Mouse (Mus musculus): ENCODE data around the gene Foxd1.

The Foxd1 gene

GRCm38 (mm10) chr13:98354090-98354801, at the start of gene Foxd1:
Gene Foxd1, plus strand, starts transcription at chr13:98354242.
- peak; percentile 22 for DNase-seq

DNA sequence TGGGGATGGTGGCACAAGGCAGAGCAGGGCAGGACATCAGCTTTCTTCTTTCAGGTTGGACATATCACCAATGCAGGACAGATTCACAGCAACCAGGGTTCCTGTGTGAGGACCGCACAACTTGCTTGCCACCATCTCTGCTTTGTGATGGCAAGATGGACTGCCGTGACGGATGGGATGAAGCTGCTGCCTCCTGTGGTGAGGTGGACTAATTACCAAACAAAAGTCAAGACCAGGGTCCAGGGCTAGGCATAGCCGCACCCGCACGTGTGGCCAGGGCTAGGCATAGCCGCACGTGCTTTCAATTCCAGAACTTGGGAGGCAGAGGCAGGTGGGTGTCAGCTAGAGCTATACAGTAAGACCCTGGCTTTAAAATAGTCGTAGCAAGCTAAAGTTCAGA, 48.8 kb upstream of the Foxd1 start:
- no peak for DNase-seq

DNA sequence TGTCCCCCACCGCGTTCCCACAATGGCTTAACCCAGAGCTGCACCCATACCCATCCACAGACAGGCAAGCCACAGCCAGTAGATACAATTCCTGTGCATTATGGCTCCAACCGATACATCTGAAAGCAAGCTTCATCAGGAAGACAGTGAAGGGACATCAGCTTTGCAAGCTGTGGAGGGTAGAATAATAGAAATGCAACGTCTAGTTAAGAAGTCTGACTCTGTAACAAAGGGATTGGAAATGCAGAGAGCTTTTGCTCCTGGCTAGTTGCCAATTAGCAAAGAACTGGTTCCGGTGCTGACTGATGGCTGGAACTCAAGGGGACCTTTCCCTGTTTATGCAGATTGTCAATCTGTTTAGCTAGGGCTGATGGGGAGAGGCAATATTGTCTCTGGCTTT, 47.6 kb upstream of the Foxd1 start:
- DNase-seq, result no peak

GRCm38 (mm10) chr13:98306852-98307475, 47.1 kb upstream of the Foxd1 start:
- DNase-seq, result no peak

GRCm38 (mm10) chr13:98308004-98308403, 46.0 kb upstream of the Foxd1 start:
- DNase-seq, result no peak

- no peak for DNase-seq
These were observed 45.3 kb upstream of the Foxd1 start for GRCm38 (mm10) chr13:98308724-98309123.

DNA sequence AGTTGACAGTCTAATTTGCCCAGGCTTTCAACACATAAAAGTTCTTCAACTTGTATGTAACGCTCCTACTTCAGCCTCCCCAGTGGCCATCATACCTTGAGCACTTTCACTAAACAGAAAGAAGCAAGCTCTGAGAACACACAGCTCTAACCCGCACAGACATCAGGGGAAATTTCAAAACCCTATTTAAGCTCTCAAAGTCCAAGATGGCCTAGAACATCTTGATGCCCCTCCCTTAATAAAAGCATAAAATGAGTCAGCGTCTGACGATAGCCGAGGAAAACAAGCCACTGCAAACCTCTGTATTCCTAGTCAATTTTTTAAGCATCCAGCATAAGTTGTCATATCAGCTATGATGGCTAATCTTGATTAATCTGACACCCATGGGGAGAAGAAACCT, 42.4 kb upstream of the Foxd1 start:
- no peak for DNase-seq

DNA sequence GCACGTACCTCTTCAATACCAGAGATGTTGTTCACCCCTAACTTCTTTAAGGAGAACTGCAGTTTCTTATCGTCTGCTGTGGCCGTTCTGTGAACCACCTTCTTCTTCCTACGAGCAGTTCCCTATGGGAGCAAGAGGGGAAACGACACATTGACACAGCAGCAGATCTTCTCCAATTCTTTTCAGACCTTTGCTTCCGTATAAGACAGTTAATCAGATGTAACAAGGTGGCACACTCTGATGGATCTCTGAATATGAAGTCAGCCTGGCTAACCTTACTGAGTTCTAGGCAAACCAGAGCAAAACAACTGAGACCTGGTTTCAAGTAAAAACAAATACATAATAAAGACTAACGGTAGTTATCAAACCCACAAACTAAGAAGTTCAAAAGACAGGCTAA, 40.4 kb upstream of the Foxd1 start:
- DNase-seq, result no peak

DNA sequence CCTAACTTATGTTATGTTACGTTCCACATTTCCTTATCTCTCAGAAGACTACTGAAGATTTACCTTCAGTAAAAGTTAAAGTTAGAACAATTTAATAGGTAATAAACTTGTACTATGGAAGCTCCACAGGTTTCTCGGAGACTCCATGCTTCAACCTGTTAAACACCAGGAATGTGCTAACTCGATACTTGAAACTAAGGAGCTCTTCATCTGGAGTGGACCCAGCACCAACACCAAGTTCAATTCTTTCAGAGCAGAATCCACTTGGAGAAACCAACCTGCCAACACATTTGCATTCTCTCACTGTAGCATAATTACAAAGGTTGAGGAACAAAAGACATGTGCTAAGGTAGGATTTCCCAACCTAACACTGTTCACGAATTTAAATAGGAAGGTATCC, 38.9 kb upstream of the Foxd1 start:
- DNase-seq, result no peak

- DNase-seq, result no peak
These were observed 37.9 kb upstream of the Foxd1 start for GRCm38 (mm10) chr13:98316140-98316479.

DNA sequence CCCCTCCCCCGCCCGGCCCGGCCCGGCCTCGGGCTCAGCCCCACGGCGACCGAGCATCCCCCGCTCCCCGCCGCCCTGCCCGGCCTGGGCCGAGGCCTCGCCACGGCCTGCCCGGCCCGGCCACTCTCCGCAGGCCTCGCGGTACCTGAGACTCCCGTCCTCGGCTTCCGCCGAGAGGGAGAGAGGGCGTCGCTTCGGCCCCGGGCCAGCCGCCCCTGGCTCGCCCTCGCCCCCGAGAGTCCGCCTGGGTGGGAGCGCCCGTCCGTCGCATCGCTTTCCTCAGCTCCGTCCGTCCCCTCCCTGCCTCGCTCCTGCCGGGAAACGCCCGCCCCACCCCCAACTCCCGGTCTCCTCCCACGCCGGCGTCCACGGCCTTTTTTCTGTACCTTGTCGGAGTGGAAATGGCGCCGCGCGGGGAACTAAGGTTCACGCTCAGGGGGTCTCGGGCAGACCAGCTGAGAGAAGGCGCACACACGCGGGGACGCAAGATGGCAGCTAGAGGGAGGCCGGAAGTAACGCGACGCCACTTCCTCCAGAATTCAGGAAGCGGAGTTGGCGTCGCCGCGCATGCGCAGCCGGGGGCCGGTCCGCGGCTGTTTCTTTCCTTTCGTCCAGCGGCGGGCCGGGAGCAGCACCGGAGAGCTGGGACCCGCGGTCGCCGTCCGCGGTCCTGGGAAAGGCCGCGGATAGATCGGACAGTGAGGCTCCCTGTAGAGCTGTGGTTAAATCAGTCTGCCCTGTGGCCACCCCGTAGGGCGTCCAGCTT, 37.4 kb upstream of the Foxd1 start, which contains the start of gene Btf3:
Btf3 (minus strand) TSS at position 527 of the 766 bp plus-strand sequence.
- peak; percentile 90 for DNase-seq

- no peak for DNase-seq
These were observed 36.8 kb upstream of the Foxd1 start for GRCm38 (mm10) chr13:98317246-98317677.

DNA sequence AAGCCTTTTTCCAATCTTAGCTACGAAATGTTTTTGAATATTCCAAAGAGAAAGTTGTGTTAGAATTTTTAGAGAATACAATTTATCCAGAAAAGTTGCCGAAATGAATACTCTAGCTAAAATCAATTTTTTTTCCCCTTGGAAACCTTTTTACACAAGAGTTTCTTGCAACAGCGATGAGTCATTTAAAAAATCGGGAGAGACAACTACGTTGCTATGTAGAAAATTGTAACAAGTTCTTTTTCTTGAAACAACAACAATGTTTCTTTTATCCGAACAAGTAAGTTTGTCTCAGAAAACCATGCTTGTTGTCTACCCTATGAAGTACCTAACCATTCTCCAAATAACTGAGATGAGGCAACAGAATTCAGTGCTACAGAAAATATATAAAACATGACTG, 36.1 kb upstream of the Foxd1 start:
- DNase-seq, result no peak

GRCm38 (mm10) chr13:98325034-98325433, 29.0 kb upstream of the Foxd1 start:
- DNase-seq, result no peak

- peak; percentile 41 for DNase-seq
These were observed 21.9 kb upstream of the Foxd1 start for GRCm38 (mm10) chr13:98332106-98332505.

GRCm38 (mm10) chr13:98336205-98336604, 17.8 kb upstream of the Foxd1 start:
- DNase-seq, result no peak

DNA sequence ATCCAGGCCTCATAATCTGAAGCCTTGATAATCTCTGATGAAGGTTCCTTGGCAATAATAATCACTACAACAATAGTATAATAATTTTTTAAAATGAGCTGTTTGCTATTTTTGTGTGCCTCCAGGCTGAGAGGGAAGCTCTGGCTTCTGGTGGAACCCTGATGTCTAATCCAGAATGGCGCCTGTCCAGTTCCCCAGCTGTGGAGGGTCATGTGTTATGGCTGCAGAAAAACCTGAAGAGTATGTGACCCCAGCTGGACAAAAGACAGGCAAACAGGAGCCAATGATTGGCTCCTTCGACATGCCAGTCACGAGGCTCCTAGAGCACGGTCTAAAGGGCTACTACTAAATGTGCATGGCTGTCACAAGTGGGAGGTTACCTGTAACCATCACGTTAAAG, 13.5 kb upstream of the Foxd1 start:
- DNase-seq, result no peak

GRCm38 (mm10) chr13:98349491-98349890, 4.6 kb upstream of the Foxd1 start:
- DNase-seq, result no peak

GRCm38 (mm10) chr13:98351527-98351926, 2.5 kb upstream of the Foxd1 start:
- peak; percentile 32 for DNase-seq

DNA sequence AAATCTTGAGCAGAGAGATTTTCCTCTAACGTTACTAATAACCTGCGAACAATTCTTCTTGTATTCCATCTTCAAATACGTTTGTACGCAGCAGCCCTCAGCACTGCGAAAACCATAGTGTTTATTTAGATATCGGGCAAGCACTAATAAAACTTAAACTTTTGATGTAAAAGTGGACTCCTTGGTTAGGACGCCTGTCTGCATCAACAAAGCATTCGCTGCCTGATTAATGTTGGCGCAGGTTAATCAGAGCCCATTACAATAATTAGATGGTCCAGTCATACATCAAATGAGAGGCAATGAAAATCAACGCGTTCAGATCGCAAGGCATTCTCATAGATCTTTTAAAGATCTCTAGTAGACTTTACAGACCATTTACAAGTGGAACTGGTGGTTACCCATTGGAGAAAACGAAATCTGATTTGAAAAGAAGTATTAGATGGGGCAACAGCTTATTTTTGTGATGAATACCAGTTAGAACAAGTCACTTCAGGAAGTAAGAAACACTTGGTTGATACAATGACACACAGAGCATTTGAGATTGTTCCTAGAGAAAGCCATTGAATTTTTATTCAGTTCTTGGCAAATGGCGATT, 1.6 kb upstream of the Foxd1 start:
- no peak for DNase-seq

DNA sequence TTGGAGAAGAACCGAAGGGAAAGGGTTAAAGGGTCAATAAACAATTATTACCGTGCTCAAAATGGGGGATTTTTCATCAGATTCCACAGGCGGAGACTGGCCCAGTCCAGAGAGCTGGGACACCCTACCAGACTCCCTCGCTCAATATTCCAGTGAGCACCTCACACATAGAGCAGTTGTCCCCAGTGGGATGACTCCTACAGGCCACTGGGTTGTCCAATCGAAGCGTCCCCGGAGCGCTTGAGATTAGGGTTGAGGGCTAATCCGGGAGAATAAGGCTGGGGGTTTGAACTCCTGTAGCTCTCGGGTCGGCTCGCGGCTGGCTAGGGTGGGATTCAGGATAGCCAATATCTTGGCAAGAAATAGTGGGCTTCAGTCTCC, 343 bp upstream of the Foxd1 start:
- no peak for DNase-seq

- peak; percentile 12 for DNase-seq
These were observed 973 bp downstream of the Foxd1 start for GRCm38 (mm10) chr13:98354871-98355558.

- DNase-seq, result peak; percentile 3
These were observed 1.6 kb downstream of the Foxd1 start for GRCm38 (mm10) chr13:98355559-98356111.

Data from thymus, postnatal 25 days (tissue).